Mouse (Mus musculus) gastrocnemius, postnatal 4 days (tissue): ENCODE results near the gene Enthd1. TPM values are rescaled to one million over a fixed set of nuclear protein-coding genes. Genes with fewer than 3 reads are reported as not detected.
A peak's percentile ranks its signal among the peaks of the same experiment; 100 is the strongest.
"Not testable (repeated sequence)": the region's sequence is repeated elsewhere in the genome, so short reads cannot be mapped to it uniquely, and the experiment has no call there.

ENCODE experiments used
- DNase-seq, 2 experiments: peaks; one replicate each; pipeline ENCODE4 v3.0.0; 2021 to 2022; ENCODE audit warnings: low spot score in 2 of 2, mixed read lengths in 2 of 2
- long read RNA-seq, 2 experiments: library from polyadenylated mRNA; stranded (forward); transcript quantifications; one replicate each; pipeline ENCODE4 v2.0.0; 2021
- total RNA-seq, 2 experiments: library from RNA; stranded (reverse); gene quantifications; 2 replicates each; pipeline ENCODE4 v1.2.3; 2021

Gene Enthd1
- not detected for total RNA-seq
- long read RNA-seq, experiment 1 = 0 reads
- long read RNA-seq, experiment 2 = 0 reads

DNA sequence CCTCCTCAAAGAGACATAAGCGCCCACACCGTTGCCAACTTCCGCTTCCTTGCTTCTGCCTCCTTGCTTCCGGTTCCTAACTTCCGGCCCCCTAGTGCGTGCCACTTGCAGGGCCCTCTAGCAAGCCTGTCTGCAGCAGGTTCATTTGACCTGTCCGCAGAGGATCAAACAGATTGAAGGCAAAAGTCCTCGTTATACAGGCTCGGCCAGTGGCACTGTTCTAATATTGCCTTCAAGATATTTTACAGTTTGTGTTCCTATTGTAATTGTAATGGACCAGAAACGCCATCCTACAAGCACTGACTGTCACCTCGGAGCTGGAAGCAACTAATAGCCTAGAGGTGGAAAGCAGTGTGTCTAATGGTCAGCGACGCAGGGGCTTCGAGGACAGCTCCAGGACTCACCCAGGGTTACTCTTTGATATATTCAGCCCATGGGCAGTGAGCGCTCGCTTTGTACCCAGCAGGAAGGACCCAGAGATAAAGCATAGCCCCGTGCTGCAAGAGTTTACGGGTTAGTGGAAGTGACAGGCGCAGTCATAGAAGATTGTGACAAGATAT is at the start of gene Enthd1:
Enthd1 (minus strand) TSS at position 51 of the 560 bp plus-strand sequence.
- no peak for DNase-seq

GRCm38 (mm10) chr15:80613904-80614303 is 48.9 kb upstream of the Enthd1 start:
- DNase-seq = no peak

DNA sequence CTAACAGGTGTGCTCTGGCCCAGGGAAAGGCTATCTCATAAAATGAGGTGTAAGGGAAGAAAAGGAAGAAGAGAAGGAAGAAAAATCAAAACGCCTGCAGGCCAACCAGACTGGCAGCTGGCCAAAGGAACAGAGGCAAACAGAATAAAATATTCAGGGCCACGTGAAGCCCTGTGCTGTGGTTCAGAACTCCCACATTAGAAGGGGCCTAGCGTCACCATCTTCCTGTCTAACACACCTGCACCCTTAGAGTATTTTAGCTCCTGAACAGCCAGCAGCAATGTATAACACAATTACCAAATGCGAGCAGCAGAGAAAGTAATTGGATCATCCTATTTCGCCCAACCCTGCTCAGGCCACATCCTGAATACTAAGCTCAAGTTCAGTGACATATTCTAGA is 46.5 kb upstream of the Enthd1 start:
- DNase-seq = no peak

GRCm38 (mm10) chr15:80610335-80610734 is 45.4 kb upstream of the Enthd1 start:
- no peak for DNase-seq

- no peak for DNase-seq
Observed at GRCm38 (mm10) chr15:80607970-80608369, 43.0 kb upstream of the Enthd1 start.

GRCm38 (mm10) chr15:80604026-80604425 is 39.1 kb upstream of the Enthd1 start:
- DNase-seq = no peak

- DNase-seq = no peak
Observed at GRCm38 (mm10) chr15:80602487-80602886, 37.5 kb upstream of the Enthd1 start.

GRCm38 (mm10) chr15:80601456-80601855 is 36.5 kb upstream of the Enthd1 start:
- no peak for DNase-seq

GRCm38 (mm10) chr15:80599843-80600242 is 34.9 kb upstream of the Enthd1 start:
- no peak for DNase-seq

DNA sequence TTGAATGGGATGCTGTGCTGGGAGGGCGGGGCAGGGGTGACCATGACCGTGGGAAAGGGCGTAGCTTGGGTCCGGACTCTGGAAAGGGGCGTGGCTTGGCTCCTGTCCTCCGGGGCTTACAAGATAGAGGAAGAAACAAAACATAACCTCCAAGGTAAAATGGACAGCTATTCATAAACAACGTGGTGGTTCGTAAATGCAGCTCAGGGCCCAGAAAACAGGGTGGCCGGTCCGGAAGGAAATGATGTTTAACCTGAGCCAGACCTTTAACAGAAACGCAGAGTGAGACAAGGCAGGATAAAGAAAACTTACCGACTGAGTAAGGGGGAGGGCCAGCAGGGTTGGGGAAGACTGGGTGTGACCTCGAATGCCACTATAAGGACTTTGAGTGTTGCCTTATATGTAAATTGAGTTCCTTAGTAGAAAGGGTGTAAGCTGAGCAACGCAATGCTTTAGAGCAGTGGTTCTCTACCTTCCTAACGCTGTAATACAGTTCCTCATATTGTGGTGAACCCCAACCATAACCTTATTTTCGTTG is 34.3 kb upstream of the Enthd1 start:
- DNase-seq = peak in 1 of 2 experiments; percentile 29

GRCm38 (mm10) chr15:80598750-80599149 is 33.8 kb upstream of the Enthd1 start:
- DNase-seq = no peak

- no peak for DNase-seq
Observed at GRCm38 (mm10) chr15:80593877-80594276, 28.9 kb upstream of the Enthd1 start.

DNA sequence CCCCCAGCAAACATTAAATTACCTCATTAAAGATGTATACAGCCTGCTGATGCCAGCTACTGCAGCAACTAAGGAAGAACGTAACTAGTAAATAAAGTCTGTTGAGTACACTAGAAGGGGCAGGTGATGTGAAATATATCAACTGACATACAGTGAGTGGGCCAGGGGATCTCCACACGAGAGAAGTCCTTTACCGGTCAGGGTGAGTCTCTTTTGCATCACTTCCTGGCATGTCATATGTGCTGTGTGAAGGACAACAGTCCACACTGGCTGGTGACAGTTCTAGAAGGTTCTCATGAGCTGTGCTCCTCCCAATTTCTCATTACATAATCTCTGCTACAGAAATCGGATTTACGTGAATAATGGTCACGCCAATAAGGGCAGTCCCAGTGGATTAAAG is 27.8 kb upstream of the Enthd1 start:
- no peak for DNase-seq

GRCm38 (mm10) chr15:80590641-80591040 is 25.7 kb upstream of the Enthd1 start:
- no peak for DNase-seq

DNA sequence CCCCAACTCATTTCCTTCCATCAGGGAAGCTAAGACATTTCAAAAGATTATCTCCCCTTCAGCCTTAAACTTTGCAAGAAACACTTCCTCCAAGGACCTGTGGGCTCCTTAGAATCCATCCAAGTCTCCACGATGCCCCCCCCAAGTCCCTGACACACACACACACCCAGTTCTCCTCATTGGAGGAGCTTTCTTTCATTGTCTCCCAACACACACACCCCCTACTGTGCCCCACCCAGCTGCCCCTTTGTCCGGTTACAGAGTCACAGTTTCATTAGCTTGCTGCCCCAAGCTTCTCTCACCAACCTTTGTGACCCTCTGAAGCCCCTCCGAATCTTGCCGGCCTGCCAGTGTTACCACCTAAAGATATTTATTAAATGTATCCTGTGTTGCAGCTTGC is 21.3 kb upstream of the Enthd1 start:
- DNase-seq = no peak

- no peak for DNase-seq
Observed at GRCm38 (mm10) chr15:80582581-80583495, 17.9 kb upstream of the Enthd1 start.

DNA sequence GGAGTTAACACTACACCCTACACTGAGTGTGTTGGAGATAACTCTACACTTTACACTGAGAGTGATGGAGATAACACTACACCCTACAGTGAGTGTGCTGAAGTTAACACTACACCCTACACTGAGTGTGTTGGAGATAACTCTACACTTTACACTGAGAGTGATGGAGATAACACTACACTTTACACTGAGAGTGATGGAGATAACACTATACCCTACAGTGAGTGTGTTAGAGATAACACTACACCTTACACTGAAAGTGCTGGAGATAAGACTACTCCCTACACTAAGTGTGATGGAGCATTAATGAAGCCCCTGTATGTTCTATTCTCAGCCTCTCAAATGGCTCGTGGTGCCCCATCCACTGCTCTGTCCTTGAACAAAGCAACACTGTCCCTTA is 15.6 kb upstream of the Enthd1 start:
- DNase-seq = not testable (repeated sequence)

DNA sequence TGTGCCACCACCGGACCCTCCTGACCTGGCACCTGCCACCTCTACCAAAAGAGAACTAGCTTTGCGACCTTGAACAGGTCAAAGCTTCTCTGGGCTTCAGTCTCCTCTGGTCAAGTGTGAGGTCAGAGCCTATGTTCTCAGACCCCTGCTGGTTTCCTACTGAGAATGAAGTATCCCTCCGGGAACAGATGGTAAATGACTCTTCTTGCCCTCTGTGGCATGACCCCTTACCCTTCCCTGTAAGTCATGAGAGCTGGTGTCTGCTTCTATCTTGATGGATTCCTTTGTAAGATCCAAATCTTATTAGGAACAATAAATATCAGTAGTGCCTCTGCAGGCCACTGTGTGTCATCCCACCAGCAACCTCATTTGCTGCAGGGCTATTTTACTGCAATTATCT is 14.2 kb upstream of the Enthd1 start:
- no peak for DNase-seq

DNA sequence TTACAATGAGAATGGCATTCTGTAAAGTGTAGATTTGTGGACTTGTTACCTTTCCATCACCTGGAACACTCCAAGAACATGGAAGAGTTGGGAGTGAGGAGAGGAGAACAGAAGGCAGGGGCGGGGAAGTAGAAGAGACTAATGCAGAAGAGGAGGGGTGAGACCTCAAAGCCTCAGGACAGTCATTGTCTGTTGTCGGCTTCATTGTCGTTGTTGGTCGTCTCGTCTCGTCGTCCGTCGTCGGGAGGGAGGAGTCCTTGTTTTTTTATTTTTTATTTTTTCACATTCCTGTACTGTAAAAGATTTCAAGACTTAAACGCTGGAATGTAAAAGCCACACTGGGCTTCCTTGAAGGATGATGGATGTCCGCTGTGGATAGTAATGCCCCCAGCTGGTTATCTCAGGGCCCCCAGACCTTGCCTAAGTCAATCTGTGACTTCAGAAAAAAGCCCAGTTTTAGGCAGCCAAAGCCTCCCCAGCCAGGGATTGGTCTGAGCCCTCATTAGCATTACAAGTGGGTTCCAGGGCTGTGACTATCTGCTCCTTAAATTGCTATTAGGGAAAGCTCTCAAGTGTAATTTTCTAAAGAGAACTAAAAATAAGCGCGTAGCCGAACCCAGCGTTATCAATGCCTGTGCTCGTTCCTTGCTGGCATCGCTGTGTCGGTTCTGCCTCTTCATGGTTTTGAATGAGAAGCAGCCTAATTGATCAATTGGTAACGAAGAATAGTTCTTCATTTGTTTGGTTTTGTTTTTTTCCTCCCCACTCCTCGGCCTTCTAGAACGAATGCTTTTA is 12.4 kb upstream of the Enthd1 start:
- no peak for DNase-seq

DNA sequence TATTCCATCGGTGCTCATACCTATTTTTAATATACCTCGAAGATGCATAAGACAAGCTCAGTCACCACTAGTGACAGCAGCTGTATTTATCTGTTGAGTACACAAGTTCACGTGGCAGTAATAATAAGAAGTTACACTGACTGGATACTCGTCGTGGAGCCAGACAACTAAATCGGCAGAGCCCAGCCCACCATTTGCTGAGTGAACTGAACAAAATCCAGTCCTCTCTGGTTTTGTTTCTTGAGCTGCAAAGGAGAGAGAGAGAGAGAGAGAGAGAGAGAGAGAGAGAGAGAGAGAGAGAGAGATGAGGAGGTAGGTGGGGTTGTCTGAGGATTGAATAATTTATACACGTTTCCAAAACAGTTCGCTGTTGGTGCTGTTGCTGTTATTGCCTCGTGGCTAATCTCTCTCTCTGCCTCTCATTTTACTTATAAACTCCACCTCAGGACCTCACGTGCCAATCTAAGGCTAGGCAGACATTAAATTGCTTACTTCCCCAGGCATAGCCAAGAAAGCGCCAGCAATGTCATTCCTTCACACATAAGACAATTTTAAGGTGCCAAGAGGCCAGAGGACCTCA is 11.5 kb upstream of the Enthd1 start:
- DNase-seq = no peak

GRCm38 (mm10) chr15:80575817-80576370 is 10.9 kb upstream of the Enthd1 start:
- DNase-seq = no peak
